Mouse (Mus musculus) thymus, adult 2 months (tissue): ENCODE data around the gene Recql5. TPM values are rescaled to one million over a fixed set of nuclear protein-coding genes. Genes with fewer than 3 reads are reported as not detected.
A peak's percentile ranks its signal among the peaks of the same experiment; 100 is the strongest.

Experiments
- DNase-seq: peaks from one replicate; pipeline ENCODE4 v3.0.0; 2021
- H3K27ac ChIP-seq: fragments of 200-500 bp; 2 replicates; pipeline ENCODE4 v1.5.1; 2012; ENCODE audit warnings: low read length, control low read depth; ENCODE audit not compliant: control insufficient read depth, insufficient read depth
- H3K27me3 ChIP-seq: fragments of 200-500 bp; 2 replicates; pipeline ENCODE4 v1.6.1; 2012; ENCODE audit warnings: mild to moderate bottlenecking, low read length, moderate library complexity, mixed read lengths; ENCODE audit not compliant: control insufficient read depth, insufficient read depth
- H3K36me3 ChIP-seq: fragments of 200-500 bp; 2 replicates; pipeline ENCODE4 v1.6.1; 2012; ENCODE audit warnings: mild to moderate bottlenecking, low read length, moderate library complexity; ENCODE audit not compliant: control insufficient read depth, insufficient read depth
- H3K4me1 ChIP-seq: fragments of 200-500 bp; replicated peaks from 2 replicates; pipeline ENCODE4 v1.6.1; 2012; ENCODE audit warnings: low read length; ENCODE audit not compliant: control insufficient read depth, insufficient read depth
- H3K4me3 ChIP-seq: fragments of 200-500 bp; 2 replicates; pipeline ENCODE4 v1.5.1; 2012; ENCODE audit warnings: mild to moderate bottlenecking, low read length, control low read depth, moderate library complexity; ENCODE audit not compliant: control insufficient read depth, insufficient read depth
- CTCF ChIP-seq: fragments of 200-500 bp; IDR thresholded peaks from 2 replicates; pipeline ENCODE4 v1.5.1; 2012; ENCODE audit warnings: mild to moderate bottlenecking, control low read depth, low read length, moderate library complexity, borderline replicate concordance; ENCODE audit not compliant: control insufficient read depth, poor library complexity, insufficient read depth; ENCODE audit errors: extremely low read depth
- POLR2A ChIP-seq: fragments of 200-500 bp; IDR thresholded peaks from 2 replicates; pipeline ENCODE4 v1.6.1; 2012; ENCODE audit warnings: mild to moderate bottlenecking, low read length, control low read depth, moderate library complexity; ENCODE audit not compliant: control insufficient read depth, poor library complexity, insufficient read depth; ENCODE audit errors: extremely low read depth
- WGBS: fragments of 180-500 bp; shearing (Covaris S2); methylation state at CpG from one replicate; pipeline ENCODE4 v1.1.7; 2018; 5-methylcytosine and 5-hydroxymethylcytosine counted together
- polyA plus RNA-seq: library from polyadenylated mRNA; depleted of rRNA; stranded (reverse); fragments of >200 nt; gene quantifications from 2 replicates; pipeline ENCODE4 v1.2.3, GENCODE M21; 2012

Recql5 gene
- polyA plus RNA-seq, 1 experiment: 32.4 TPM

GRCm38 (mm10) chr11:115970006-115970673 is 36.9 kb upstream of the Recql5 start:
- DNase-seq: no peak
- 91% methylated on average over 15 of the region's 15 CpGs for WGBS
- H3K27me3 ChIP-seq: no peaks in the 10 kb centered on the region
- TF ChIP-seq CTCF (no peak), POLR2A (no peak)
- H3K36me3 ChIP-seq: peaks cover 9% of the 10 kb centered on the region
- peaks cover 14% of the 10 kb centered on the region for H3K4me1 ChIP-seq
- no peak overlapping the region for H3K27ac ChIP-seq
- H3K4me3 ChIP-seq: no peak overlapping the region

- no peak for DNase-seq
- no peak overlapping the region for H3K4me3 ChIP-seq
- 45% methylated on average over 5 of the region's 5 CpGs for WGBS
- H3K27me3 ChIP-seq: no peaks in the 10 kb centered on the region
- no peak overlapping the region for H3K27ac ChIP-seq
- TF ChIP-seq POLR2A (no peak), CTCF (no peak)
- H3K4me1 ChIP-seq: peaks cover 6% of the 10 kb centered on the region
- H3K36me3 ChIP-seq: peaks cover 20% of the 10 kb centered on the region
Observed at GRCm38 (mm10) chr11:115968731-115969405, 35.6 kb upstream of the Recql5 start.

- WGBS: 62% methylated on average over 10 of the region's 10 CpGs
- Histone ChIP-seq H3K36me3 (peaks cover 53% of the 10 kb centered on the region), H3K4me1 (peaks cover 6% of the 10 kb centered on the region), H3K4me3 (no peak overlapping the region), H3K27ac (no peak overlapping the region), H3K27me3 (no peaks in the 10 kb centered on the region)
- no peak for TF ChIP-seq POLR2A
- no peak for TF ChIP-seq CTCF
- no peak for DNase-seq
Observed at GRCm38 (mm10) chr11:115964977-115965604, 31.8 kb upstream of the Recql5 start.

- no peak for TF ChIP-seq POLR2A
- TF ChIP-seq CTCF: no peak
- no peaks in the 10 kb centered on the region for H3K27me3 ChIP-seq
- WGBS: 99% methylated on average over 9 of the region's 9 CpGs
- DNase-seq: no peak
- no peak overlapping the region for H3K27ac ChIP-seq
- no peaks in the 10 kb centered on the region for H3K4me1 ChIP-seq
- H3K36me3 ChIP-seq: peaks cover 64% of the 10 kb centered on the region
- no peak overlapping the region for H3K4me3 ChIP-seq
Observed at GRCm38 (mm10) chr11:115962651-115963412, 29.6 kb upstream of the Recql5 start.

GRCm38 (mm10) chr11:115959018-115959417 is 25.7 kb upstream of the Recql5 start:
- DNase-seq: no peak
- Histone ChIP-seq H3K4me3 (no peak overlapping the region), H3K4me1 (no peaks in the 10 kb centered on the region), H3K36me3 (peaks cover 55% of the 10 kb centered on the region), H3K27me3 (no peaks in the 10 kb centered on the region), H3K27ac (no peak overlapping the region)
- no peak for TF ChIP-seq CTCF
- no peak for TF ChIP-seq POLR2A
- 99% methylated on average over 9 of the region's 9 CpGs for WGBS

- 94% methylated on average over 7 of the region's 7 CpGs for WGBS
- DNase-seq: no peak
- Histone ChIP-seq H3K27me3 (no peaks in the 10 kb centered on the region), H3K36me3 (peaks cover 52% of the 10 kb centered on the region), H3K4me3 (no peak overlapping the region), H3K4me1 (no peaks in the 10 kb centered on the region), H3K27ac (peak overlapping the region; percentile 19; the same call in 1 of the 2 replicates)
- TF ChIP-seq POLR2A (no peak), CTCF (no peak)
Observed at GRCm38 (mm10) chr11:115957971-115958370, 24.7 kb upstream of the Recql5 start.
